Mouse (Mus musculus): ENCODE measurements around the gene Tnfrsf21. TPM values are rescaled to one million over a fixed set of nuclear protein-coding genes. Genes with fewer than 3 reads are reported as not detected.
A peak's percentile ranks its signal among the peaks of the same experiment; 100 is the strongest.

Tnfrsf21 gene
- polyA plus RNA-seq (2014; fragmentation: Nextera tagmentation; extraction: Ambion mirVana): 11.3 and 11.8 TPM in 2 replicates

DNA sequence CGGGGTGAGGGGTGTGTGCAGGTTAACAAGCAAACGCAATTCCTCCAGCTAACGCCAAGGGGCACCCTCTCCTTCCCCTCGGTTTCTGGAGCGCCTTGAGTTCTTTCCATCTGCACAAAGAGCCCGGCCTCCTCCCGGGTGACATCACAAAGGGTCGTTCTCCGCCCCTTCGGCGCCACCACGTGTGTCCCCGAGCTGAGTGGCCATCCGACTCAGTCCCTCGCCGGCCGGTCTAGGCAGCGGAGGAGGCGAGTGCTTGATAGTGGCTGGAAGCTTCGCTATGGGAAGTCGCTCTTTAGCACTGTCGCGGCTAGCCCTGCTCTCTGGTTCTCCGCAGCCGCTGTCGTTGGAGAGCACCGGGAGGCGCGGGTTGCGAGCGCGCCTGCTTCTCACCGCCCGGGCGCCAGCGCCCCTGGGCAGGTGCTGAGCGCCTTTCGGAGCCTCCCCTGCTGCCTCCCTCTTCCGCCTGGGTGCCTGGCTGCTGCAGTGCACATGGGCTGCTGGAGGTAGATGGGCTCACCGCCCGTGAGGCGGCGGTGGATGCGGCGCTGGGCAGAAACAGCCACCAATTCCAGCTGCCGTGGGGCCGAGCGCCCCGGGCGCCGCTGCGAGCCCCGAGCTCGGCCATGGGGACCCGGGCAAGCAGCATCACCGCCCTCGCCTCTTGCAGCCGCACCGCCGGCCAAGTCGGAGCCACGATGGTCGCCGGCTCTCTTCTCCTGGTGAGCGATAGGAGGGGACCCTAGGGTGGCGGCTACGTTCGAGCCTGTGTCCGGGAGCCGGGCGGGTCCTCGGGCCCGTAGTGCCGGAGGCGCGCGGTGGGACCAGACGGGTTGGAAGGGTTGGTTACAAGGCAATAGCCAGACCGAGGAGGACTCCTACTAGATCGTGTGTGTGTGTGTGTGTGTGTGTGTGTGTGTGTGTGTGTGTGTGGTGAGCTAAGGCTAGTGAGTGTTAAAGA lies at the start of gene Tnfrsf21:
Gene Tnfrsf21 (plus strand): TSS at position 185 of the 961 bp plus-strand sequence.
- H3K27ac ChIP-seq (ENCODE audit: low read depth, low read length): peak within 1 kb of the TSS; percentile 64; the same call in 1 of the 2 replicates

DNA sequence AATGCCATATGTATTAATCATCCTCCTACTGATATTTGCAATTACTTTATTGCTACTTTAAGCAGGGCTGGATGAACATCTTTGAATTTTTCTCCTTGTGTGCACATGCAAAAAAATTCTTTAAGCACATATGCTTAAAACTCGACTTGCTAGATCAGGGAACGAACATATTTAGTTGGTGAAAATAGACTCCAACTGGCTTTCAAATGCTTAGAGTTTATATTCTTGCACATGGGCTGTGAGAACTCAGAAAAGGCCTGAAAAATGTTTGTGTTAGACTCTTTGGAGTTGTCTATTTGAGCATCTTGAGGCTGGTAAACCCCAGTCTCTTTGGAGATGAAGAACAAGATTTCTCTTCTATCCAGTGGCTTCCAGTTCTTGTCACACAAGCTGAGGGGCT lies 48.2 kb upstream of the Tnfrsf21 start:
- no peak overlapping the region for H3K4me2 ChIP-seq
- H3K4me1 ChIP-seq (ENCODE audit: control insufficient read depth, insufficient read depth, low read length): no peaks in the 10 kb centered on the region
- no peak for ATAC-seq (replicated peaks; ENCODE audit: insufficient number of reproducible peaks, low FRiP score, low TSS enrichment)
- 82% methylated on average over 2 of the region's 2 CpGs for WGBS (ENCODE audit: insufficient replicate concordance)
- H3K27me3 ChIP-seq (ENCODE audit: control insufficient read depth, insufficient read depth, low read length): no peaks in the 10 kb centered on the region
- no peak overlapping the region for H3K4me3 ChIP-seq (ENCODE audit: low read depth, low read length)
- H3K9me3 ChIP-seq (replicated peaks; ENCODE audit: control insufficient read depth, low read length): no peaks in the 10 kb centered on the region
- H3K27ac ChIP-seq (ENCODE audit: low read depth, low read length): no peak overlapping the region
- no peak overlapping the region for H3K9ac ChIP-seq (ENCODE audit: low read depth, low read length)
- no peaks in the 10 kb centered on the region for H3K36me3 ChIP-seq (ENCODE audit: control insufficient read depth, insufficient read depth, low read length)

More for the DNA sequence above, at the start of gene Tnfrsf21:
- H3K4me3 ChIP-seq (ENCODE audit: low read depth, low read length): peak within 1 kb of the TSS; percentile 58
- peak within 1 kb of the TSS; percentile 100 for H3K4me2 ChIP-seq
- WGBS (ENCODE audit: insufficient replicate concordance): under 1% methylated on average over 79 of the region's 80 CpGs
- H3K36me3 ChIP-seq (ENCODE audit: control insufficient read depth, insufficient read depth, low read length): no peaks in the 10 kb centered on the region
- peak within 1 kb of the TSS; percentile 77 for H3K9ac ChIP-seq (ENCODE audit: low read depth, low read length)
- no peaks in the 10 kb centered on the region for H3K27me3 ChIP-seq (ENCODE audit: control insufficient read depth, insufficient read depth, low read length)
- peak; percentile 92 for ATAC-seq (replicated peaks; ENCODE audit: insufficient number of reproducible peaks, low FRiP score, low TSS enrichment)
- H3K9me3 ChIP-seq (replicated peaks; ENCODE audit: control insufficient read depth, low read length): no peaks in the 10 kb centered on the region
- H3K4me1 ChIP-seq (ENCODE audit: control insufficient read depth, insufficient read depth, low read length): no peaks in the 10 kb centered on the region

DNA sequence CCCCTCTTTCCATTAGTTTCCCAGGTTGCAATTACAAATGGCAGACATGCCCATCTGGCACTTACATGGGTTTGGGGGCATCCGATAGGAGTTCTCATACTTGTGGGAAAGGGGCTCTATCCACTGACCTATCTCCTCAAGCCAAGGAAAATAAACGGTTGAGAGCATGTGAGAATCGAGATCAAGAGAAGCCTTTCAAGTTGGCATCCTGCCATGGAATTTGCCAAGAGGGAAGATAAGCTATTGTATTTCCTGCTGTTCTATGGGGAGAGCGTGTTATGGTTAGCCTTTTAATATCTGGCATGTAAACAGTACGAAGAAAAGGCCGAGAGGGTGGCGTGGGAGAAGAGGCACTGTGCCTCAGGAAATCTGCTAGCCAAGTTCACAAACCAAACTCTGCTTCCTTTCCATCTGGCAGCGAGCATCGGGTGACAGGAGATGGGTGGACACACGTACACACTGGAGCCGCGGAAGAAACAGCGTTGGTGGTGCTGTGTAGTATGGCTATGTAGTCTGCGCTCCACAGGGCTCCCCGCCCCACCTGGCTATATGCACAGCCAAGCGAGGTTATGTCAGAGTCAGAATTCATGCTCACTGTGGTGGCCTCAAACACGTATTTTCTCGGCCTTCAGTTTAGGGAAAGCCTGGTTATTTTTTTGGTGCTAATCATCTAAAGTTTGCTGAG lies 40.9 kb upstream of the Tnfrsf21 start:
- WGBS (ENCODE audit: insufficient replicate concordance): 62% methylated on average over 18 of the region's 18 CpGs
- H3K4me2 ChIP-seq: no peak overlapping the region
- 0 out of 2 replicates have a peak overlapping the region, but pooled peaks have one; percentile 41 for H3K27ac ChIP-seq (ENCODE audit: low read depth, low read length)
- peaks cover 2% of the 10 kb centered on the region; the same call in 1 of the 2 replicates for H3K4me1 ChIP-seq (ENCODE audit: control insufficient read depth, insufficient read depth, low read length)
- no peaks in the 10 kb centered on the region for H3K27me3 ChIP-seq (ENCODE audit: control insufficient read depth, insufficient read depth, low read length)
- no peaks in the 10 kb centered on the region for H3K36me3 ChIP-seq (ENCODE audit: control insufficient read depth, insufficient read depth, low read length)
- ATAC-seq (replicated peaks; ENCODE audit: insufficient number of reproducible peaks, low FRiP score, low TSS enrichment): peak; percentile 75
- no peak overlapping the region for H3K9ac ChIP-seq (ENCODE audit: low read depth, low read length)
- no peak overlapping the region for H3K4me3 ChIP-seq (ENCODE audit: low read depth, low read length)
- H3K9me3 ChIP-seq (replicated peaks; ENCODE audit: control insufficient read depth, low read length): no peaks in the 10 kb centered on the region

DNA sequence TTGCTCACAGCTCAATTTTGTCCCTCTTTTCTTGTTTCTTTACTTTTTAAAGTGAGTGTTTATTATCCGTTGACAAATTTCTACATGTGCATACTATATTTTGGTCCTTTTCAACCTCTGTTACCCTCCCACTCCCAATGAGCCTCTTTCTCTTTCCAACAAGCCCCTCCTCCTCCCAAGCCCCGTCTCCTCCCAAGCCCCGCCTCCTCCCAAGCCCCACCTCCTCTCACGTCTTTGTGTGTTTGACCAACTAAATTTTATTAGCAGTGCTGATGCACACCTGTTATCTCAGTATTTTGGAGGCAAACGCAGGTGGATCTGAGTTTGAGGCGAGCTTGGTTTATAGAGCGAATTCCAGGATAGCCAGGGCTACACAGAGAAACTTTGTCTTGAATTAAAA lies 38.6 kb upstream of the Tnfrsf21 start:
- Histone ChIP-seq H3K4me1 (ENCODE audit: control insufficient read depth, insufficient read depth, low read length) (peaks cover 2% of the 10 kb centered on the region; the same call in 1 of the 2 replicates), H3K9ac (ENCODE audit: low read depth, low read length) (no peak overlapping the region), H3K27ac (ENCODE audit: low read depth, low read length) (no peak overlapping the region), H3K9me3 (replicated peaks; ENCODE audit: control insufficient read depth, low read length) (no peaks in the 10 kb centered on the region), H3K27me3 (ENCODE audit: control insufficient read depth, insufficient read depth, low read length) (no peaks in the 10 kb centered on the region), H3K36me3 (ENCODE audit: control insufficient read depth, insufficient read depth, low read length) (no peaks in the 10 kb centered on the region), H3K4me3 (ENCODE audit: low read depth, low read length) (no peak overlapping the region), H3K4me2 (no peak overlapping the region)
- 58% methylated on average over 7 of the region's 7 CpGs for WGBS (ENCODE audit: insufficient replicate concordance)
- no peak for ATAC-seq (replicated peaks; ENCODE audit: insufficient number of reproducible peaks, low FRiP score, low TSS enrichment)

DNA sequence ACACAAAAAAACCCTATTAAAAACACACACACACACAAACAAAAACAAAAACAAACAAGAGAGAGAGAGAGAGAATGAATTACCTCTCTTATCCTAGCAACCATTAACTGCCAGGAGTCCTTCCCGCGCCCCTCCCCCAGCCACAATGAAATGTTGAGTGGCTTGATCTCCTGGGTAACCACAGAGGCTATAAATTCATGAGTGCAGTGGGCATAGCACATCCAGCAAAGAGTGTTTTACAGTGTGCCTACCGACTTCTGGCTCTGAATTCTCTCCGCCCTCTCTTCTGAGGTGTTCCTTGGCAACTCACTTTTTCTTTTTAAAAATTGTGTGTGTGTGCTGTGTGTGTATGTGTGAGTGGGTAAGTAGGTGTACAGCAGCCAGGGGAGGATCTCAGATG lies 38.0 kb upstream of the Tnfrsf21 start:
- Histone ChIP-seq H3K4me2 (no peak overlapping the region), H3K36me3 (ENCODE audit: control insufficient read depth, insufficient read depth, low read length) (no peaks in the 10 kb centered on the region), H3K27ac (ENCODE audit: low read depth, low read length) (no peak overlapping the region), H3K4me1 (ENCODE audit: control insufficient read depth, insufficient read depth, low read length) (peaks cover 2% of the 10 kb centered on the region; the same call in 1 of the 2 replicates), H3K27me3 (ENCODE audit: control insufficient read depth, insufficient read depth, low read length) (no peaks in the 10 kb centered on the region), H3K9ac (ENCODE audit: low read depth, low read length) (no peak overlapping the region), H3K4me3 (ENCODE audit: low read depth, low read length) (no peak overlapping the region), H3K9me3 (replicated peaks; ENCODE audit: control insufficient read depth, low read length) (no peaks in the 10 kb centered on the region)
- WGBS (ENCODE audit: insufficient replicate concordance): 83% methylated on average over 4 of the region's 4 CpGs
- ATAC-seq (replicated peaks; ENCODE audit: insufficient number of reproducible peaks, low FRiP score, low TSS enrichment): no peak

DNA sequence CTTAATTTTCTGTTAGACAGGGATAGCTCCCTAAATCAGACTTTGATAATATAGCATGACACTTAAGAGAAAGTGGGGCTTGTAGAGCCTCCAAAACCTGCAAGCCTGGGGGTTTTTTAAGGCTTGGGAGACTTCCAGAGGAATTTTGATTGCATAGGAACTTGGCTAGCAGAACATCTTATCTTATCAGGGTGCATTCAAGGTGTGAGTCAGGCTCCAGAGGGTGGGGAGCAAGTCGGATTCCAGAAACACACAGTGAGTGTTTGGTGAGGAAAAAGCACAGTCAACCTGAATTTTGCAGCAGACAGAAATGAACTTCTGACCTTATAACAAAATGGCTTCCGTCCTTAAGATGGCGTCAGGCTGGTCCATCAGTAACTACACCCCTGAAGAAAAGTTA lies 34.5 kb upstream of the Tnfrsf21 start:
- H3K4me1 ChIP-seq (ENCODE audit: control insufficient read depth, insufficient read depth, low read length): no peaks in the 10 kb centered on the region
- no peak overlapping the region for H3K9ac ChIP-seq (ENCODE audit: low read depth, low read length)
- no peak for ATAC-seq (replicated peaks; ENCODE audit: insufficient number of reproducible peaks, low FRiP score, low TSS enrichment)
- 50% methylated on average over 3 of the region's 3 CpGs for WGBS (ENCODE audit: insufficient replicate concordance)
- no peak overlapping the region for H3K27ac ChIP-seq (ENCODE audit: low read depth, low read length)
- no peaks in the 10 kb centered on the region for H3K27me3 ChIP-seq (ENCODE audit: control insufficient read depth, insufficient read depth, low read length)
- no peaks in the 10 kb centered on the region for H3K9me3 ChIP-seq (replicated peaks; ENCODE audit: control insufficient read depth, low read length)
- no peaks in the 10 kb centered on the region for H3K36me3 ChIP-seq (ENCODE audit: control insufficient read depth, insufficient read depth, low read length)
- H3K4me3 ChIP-seq (ENCODE audit: low read depth, low read length): no peak overlapping the region
- H3K4me2 ChIP-seq: no peak overlapping the region

DNA sequence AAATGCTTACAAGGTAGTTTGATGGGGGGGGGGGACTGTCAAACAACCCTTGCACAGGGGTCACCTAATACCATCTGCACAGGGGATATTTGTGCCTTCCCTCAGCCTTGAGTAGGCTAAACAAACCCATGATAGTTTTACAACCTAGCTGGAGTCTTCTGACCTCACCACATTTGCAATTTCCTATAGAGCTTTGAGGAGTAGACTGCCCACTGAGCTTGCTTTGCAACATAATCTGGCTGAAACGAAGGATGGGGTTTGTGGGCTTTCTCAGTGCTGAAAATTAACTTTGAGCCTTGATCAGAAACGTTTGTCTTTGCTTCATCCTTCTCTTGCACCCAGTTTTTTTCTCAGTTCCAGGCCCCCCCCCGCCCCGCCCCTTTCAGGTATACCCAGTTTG lies 33.8 kb upstream of the Tnfrsf21 start:
- H3K4me3 ChIP-seq (ENCODE audit: low read depth, low read length): no peak overlapping the region
- H3K9me3 ChIP-seq (replicated peaks; ENCODE audit: control insufficient read depth, low read length): no peaks in the 10 kb centered on the region
- H3K4me1 ChIP-seq (ENCODE audit: control insufficient read depth, insufficient read depth, low read length): no peaks in the 10 kb centered on the region
- ATAC-seq (replicated peaks; ENCODE audit: insufficient number of reproducible peaks, low FRiP score, low TSS enrichment): no peak
- no peak overlapping the region for H3K4me2 ChIP-seq
- H3K27ac ChIP-seq (ENCODE audit: low read depth, low read length): no peak overlapping the region
- 64% methylated on average over 4 of the region's 4 CpGs for WGBS (ENCODE audit: insufficient replicate concordance)
- H3K36me3 ChIP-seq (ENCODE audit: control insufficient read depth, insufficient read depth, low read length): no peaks in the 10 kb centered on the region
- no peak overlapping the region for H3K9ac ChIP-seq (ENCODE audit: low read depth, low read length)
- H3K27me3 ChIP-seq (ENCODE audit: control insufficient read depth, insufficient read depth, low read length): no peaks in the 10 kb centered on the region

DNA sequence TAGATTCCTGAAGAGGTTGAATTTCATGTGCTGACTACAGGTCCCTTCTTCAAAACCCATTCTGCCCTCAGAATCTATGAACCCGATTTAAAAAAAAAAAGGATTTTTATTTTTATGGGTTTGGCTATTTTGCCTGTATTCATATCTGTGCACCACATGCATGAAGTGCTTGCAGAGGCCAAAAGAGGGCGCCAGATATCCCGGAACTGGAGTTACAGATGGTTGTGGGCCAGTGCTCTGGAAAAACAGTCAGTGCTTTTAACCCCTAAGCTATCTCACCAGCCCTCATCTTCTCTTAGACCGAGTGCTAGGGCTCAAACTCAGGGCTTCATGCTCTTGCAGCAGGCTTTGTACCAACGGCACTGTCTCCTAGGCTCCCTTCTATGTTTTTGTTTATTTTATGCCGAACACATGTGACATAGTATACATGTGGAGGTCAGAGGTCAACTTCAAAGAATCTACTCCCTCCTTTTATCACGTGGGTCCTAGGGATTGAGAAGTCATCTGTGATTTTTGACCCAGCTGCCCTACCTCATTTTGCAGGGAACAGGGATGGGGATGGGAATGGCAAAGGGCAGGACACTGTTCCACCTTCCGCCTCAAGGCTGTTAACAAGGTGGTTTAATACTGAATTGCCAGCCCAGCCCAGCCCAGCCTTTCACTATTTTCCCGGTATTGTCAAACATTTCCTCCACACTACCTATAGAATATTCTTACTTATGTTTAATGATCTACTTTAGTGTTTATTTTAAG lies 30.3 kb upstream of the Tnfrsf21 start:
- Histone ChIP-seq H3K4me3 (ENCODE audit: low read depth, low read length) (no peak overlapping the region), H3K27ac (ENCODE audit: low read depth, low read length) (no peak overlapping the region), H3K4me1 (ENCODE audit: control insufficient read depth, insufficient read depth, low read length) (no peaks in the 10 kb centered on the region), H3K27me3 (ENCODE audit: control insufficient read depth, insufficient read depth, low read length) (no peaks in the 10 kb centered on the region), H3K9me3 (replicated peaks; ENCODE audit: control insufficient read depth, low read length) (no peaks in the 10 kb centered on the region), H3K9ac (ENCODE audit: low read depth, low read length) (no peak overlapping the region), H3K4me2 (no peak overlapping the region), H3K36me3 (ENCODE audit: control insufficient read depth, insufficient read depth, low read length) (no peaks in the 10 kb centered on the region)
- 53% methylated on average over 9 of the region's 9 CpGs for WGBS (ENCODE audit: insufficient replicate concordance)
- ATAC-seq (replicated peaks; ENCODE audit: insufficient number of reproducible peaks, low FRiP score, low TSS enrichment): no peak
